Mouse (Mus musculus): ENCODE data around the gene Vkorc1l1. TPM values are rescaled to one million over a fixed set of nuclear protein-coding genes. Genes with fewer than 3 reads are reported as not detected.

The Vkorc1l1 gene
- total RNA-seq, 2 experiments from 2014 or later = 16.2 to 17.4 TPM

DNA sequence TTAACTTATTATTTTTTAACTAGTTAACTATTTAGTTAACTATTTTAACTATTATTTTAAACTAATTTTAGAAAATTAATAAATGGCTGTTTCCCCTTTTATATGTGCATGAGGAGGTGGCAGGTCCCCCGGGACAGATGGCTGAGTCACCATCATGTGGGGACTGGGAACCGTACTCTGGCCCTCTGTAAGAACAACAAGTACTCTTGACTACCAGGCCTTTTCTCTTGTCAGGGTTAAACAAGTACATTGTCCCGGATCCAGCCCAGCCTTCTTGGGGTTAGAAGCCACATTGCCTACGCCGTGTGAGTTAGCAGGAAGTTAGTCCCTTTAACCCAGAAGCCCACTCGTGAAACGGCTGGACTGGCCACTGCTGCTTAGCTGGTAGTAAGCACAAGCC lies 53.2 kb downstream of the Vkorc1l1 start:
- no peak for DNase-seq
- intact Hi-C loops (cut with DNase I; ENCODE audit: low total_unique reads) = no loop called here

DNA sequence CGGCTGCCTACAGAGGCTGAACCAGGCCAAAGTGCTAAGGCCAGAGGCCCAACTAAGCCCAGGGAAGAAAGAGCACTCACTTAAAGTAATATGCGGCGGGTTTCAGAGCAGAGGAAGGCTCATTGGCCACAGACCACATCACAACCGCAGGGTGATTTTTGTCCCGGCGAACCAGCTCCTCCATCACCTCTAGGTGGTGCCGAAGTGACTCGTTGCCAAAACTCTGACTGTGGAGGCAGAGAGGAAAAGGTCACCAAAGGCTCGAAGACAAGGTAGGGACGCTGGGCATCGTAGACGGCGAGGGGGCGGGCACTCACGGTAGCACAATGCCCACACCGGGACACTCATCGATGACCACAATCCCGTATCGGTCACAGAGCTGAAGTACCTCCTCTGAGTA lies 55.9 kb downstream of the Vkorc1l1 start:
- intact Hi-C loops (cut with DNase I; ENCODE audit: low total_unique reads) = no loop called here

DNA sequence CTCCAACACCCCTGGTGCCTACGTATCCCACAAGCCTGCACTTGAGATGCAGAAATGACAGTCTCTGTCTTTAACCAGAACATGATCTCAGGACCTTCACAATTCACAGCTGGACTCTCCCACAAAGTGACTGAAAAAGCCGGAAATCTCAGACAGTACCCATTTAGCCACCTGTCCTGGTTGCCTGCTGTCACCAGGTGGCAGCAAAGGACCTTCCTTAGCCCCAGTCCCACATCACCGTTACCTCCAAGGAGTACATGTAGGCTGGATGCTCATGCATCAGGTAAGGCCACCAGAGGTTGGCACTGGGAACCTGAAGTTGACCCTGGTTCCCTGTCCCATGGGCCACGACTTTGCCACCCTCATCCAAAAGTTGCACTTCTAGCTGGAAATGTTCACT lies 57.3 kb downstream of the Vkorc1l1 start:
- intact Hi-C loops (cut with DNase I; ENCODE audit: low total_unique reads) = no loop called here

More for the DNA sequence above, 55.9 kb downstream of the Vkorc1l1 start:
- DNase-seq = no peak

DNA sequence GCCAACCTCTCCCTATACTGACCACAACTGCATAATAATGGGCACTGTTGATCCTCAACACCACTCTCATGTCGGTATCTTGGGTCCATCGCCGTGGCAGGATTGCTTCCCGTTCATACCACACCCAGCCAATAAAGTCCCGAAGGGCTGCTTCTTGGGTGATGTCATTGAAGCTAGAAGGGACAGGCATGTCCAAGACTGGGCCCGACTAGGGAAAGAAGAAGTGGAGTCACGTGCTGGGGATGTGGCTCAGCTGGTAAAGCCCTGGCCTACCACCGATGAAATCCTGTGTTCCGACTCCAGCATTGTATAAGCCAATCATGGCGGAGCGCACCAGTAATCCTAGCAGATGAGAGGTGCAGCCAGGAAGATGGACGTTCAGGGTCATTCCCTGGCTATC lies 59.0 kb downstream of the Vkorc1l1 start:
- intact Hi-C loops (cut with DNase I; ENCODE audit: low total_unique reads) = no loop called here
- DNase-seq = no peak

More for the DNA sequence above, 57.3 kb downstream of the Vkorc1l1 start:
- peak; percentile 23 for DNase-seq

DNA sequence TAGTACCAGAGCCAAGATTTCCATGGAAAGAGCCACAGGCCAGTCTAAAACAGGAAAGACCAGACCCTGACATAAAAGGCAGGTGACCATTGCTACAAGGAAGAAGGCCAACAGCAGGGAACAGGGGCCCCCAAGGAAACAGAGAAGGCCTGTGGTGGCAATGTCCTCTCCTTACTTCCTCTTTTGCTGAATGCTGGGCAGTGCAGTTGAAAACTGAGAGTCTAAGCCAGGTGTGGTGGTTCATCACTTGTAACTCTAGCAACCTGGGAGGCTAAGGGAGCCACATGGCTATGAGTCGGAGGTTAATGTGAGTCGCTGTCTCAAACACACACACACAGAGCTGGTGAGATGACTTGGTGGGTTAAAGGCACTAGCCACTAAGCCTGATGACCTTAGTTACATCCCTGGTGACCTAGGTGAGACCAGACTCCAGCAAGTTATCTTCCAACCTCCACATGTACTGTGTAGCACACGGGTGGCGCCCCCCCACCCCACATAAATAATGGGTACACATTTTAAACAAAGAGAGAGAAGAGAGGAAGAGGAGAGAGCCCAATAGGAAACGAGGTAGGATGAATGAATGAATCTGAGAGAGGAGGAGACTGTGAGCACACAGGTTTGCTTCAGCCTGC lies 59.7 kb downstream of the Vkorc1l1 start:
- no peak for DNase-seq
- intact Hi-C loops (cut with DNase I; ENCODE audit: low total_unique reads) = no loop called here

DNA sequence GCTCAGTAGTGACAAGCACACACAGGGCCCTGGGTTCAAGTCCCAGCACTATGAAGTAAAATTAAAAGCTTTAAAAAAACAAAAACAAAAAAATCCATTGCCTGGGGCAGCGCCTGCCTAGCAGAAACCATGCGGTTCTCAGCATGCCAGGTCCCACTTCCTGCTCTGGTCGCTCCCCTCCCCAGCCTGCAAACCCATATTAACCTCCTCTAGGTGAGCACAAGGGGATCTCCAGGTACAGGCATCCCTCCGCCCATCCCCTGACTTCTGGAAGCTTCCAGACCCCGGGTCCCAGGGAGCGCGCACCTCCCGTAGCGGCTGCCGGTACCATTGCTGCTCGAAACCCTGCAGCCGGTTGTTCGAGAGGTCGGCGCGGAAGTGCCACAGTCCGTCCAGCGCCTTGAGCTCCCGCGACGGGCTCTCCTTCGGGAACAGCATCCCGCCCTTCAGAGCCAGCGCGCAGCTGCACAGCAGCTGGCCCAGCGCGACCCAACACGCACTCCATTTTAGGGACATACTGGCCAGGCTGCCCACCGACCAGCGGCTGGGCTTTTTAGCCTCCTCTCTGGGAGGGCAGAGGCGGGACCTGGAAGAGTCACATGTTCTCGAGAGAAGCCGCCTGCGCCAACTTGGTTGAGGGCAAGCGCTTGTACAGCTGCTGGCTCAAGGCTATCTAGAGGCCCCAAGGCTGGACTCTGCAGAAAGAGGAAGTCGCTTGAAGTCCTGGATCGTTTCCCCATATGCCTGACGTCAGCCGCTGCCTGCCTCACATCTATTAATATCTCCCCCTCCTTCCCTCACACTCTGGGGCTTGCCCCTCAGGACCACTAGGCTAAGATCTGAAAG lies 60.8 kb downstream of the Vkorc1l1 start, which contains the start of gene Gusb:
Gene Gusb (minus strand): TSS at position 749 of the 846 bp plus-strand sequence.
- intact Hi-C loops (cut with DNase I; ENCODE audit: low total_unique reads) = no loop called here
- peak; percentile 87 for DNase-seq

DNA sequence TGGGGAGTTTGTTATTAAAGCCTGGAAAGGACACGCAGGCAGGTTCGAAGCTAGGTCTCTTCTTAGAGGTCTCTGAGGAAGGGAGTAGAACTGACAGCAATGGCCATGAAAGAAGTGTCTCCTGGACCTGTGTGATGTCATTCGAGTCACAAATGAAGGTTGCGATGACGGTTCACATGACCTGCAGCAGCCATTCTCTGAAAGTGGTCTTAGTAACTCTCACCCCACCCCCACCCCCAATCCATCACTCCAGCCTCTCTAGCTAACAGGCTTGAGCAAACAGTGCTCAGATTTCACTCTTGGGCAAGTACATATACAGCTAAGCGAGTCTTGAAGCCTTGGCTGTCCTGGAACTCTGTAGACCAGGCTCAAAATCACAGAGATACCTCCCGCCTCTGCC lies 61.5 kb downstream of the Vkorc1l1 start:
- intact Hi-C loops (cut with DNase I; ENCODE audit: low total_unique reads) = no loop called here
- no peak for DNase-seq

DNA sequence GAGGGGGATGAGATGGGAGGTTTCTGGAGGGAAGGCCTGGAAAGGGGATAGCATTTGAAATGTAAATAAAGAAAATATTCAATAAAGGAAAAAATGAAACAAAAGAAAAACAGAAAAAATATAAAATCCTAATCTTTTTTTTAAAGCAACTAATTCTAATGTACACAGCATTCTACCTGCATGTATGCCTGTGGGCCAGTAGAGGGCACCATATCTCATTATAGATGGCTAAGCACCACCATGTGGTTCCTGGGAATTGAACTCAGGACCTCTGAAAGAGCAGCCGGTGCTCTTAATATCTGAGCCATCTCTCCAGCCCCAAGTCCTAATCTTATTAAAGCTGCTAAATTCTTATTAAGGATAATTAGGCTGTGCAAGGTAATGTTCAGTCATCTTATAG lies 65.6 kb downstream of the Vkorc1l1 start:
- DNase-seq = no peak
- intact Hi-C loops (cut with DNase I; ENCODE audit: low total_unique reads) = no loop called here

DNA sequence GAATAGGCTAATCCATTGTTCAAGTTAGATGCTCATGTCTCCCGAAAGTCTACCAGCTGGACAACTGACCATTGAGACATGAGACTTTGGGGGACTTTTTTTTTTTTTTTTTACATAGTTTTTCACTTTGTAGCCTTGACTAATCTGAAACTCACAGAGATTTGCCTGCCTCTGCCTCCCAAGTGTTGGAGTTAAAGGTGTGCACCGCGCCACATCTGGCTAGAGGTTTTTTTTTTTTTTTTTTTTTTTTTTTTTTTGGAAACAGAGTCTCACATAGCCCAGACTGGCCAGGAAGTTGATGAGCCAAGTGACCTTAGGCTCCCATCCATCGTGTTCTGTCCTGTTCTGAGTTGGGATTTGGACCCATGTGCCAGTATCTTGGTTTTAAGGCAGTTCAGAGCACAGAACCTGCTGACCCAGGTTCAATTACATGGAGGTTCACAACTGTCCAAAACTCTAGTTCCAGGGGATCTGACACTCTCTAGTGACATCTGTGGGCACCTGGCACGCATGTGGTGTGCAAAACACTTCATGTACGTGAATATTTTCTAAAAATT lies 66.3 kb downstream of the Vkorc1l1 start:
- intact Hi-C loops (cut with DNase I; ENCODE audit: low total_unique reads) = no loop called here
- no peak for DNase-seq

DNA sequence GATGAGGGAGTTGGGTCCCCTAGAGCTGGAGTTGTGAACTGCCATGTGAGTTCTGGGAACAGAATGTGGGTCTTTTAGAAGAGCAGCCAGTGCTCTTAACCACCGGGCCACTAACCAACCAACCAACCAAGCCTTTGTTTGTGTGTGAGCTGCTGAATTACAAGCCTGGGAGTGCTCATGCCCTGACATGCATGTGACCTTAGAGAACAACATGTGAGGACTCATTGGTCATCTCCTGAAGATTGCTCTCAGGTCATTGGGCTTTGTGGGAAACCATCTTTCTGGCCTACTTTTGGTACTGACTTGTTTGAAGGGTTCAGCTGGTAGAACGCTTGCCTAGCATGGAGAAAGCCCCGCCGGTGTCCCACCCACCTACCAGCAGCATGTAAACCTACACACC lies 68.0 kb downstream of the Vkorc1l1 start:
- intact Hi-C loops (cut with DNase I; ENCODE audit: low total_unique reads) = no loop called here

DNA sequence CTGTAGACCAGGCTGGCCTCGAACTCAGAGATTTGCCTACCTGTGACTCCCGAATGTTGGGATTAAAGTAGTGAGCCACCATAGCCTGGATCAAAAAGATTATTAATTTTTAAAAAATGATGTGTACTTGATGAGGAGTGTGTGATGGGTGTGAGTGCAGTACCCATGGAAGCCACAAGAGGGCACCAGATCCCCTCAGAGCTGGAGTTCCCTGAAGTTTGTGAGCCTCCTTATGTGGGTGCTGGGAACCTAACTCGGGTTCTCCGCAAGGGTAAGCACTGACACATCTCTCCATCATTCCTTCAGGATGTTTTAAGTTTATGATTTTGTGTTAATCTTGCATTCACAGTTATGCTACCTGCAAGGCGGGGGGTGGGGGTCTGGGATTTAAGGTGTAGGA lies 69.2 kb downstream of the Vkorc1l1 start:
- no peak for DNase-seq
- intact Hi-C loops (cut with DNase I; ENCODE audit: low total_unique reads) = no loop called here

More for the DNA sequence above, 68.0 kb downstream of the Vkorc1l1 start:
- no peak for DNase-seq

DNA sequence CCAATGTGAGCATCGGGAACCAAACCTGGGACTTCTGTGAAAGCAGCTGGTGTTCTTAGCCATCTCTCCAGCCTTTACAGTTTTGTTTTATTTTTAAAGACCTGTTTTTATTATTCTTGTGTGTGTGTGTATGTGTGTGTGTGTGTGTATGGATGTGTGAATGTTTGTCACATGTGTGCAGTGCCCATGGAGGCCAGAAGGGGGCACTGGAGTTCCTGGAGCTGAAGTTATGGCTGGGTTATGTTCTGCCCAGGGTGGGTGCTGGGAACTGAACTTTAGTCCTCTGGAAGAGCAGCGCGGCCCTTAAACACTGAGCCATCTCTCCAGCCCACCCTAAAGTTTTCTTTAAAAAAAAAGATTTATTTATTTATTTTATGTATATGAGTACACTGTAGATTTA lies 73.3 kb downstream of the Vkorc1l1 start:
- DNase-seq = no peak
- intact Hi-C loops (cut with DNase I; ENCODE audit: low total_unique reads) = no loop called here

DNA sequence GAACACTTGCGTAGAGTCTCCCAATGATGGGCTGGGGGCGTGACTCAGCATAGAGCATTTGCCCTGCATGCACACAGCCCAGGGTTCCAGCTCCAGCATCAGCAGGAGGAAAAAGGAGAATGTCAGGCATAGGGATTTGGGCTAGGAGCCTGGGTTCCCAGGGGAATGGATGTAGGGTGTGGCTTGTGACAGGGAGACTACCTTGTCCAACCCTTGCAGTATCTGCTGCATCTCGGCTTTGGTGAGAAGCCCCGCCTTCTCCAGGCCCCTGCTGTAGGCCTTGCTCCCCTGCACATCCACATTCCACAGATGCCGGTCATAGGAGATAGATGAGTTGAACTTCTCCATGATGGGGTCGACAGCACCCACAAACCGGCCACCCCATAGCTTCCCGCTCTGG lies 77.7 kb downstream of the Vkorc1l1 start:
- intact Hi-C loops (cut with DNase I; ENCODE audit: low total_unique reads) = no loop called here
- DNase-seq = no peak

DNA sequence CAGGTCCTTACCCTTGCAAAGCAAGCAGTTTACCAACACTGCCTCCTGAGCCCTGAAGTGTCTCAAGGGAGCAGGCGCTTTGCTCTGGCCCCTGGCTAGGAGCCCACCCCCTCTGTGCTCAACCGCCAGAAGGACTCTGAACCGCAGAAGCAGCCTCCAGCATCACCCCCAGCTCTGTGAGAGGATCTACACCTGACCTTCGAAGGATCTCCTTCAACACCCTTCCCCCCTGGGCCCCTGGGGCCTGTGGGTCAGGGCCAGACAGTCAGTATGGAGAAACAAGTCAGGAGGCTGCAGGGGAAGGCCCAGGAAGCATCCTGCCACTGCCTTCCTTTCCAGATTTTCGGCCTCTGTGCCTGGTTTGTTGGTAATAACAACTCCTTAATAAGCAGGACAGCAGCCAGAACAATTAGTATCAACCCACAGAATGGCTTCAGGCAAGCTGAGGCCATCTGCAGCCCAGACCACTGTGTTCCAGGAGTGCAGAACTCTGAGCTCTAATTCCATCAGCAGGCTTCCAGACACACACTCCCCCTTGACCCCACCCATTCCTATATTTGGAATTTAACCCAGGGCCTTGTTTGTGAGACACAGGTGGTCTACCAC lies 79.7 kb downstream of the Vkorc1l1 start:
- intact Hi-C loops (cut with DNase I; ENCODE audit: low total_unique reads) = no loop called here
- DNase-seq = no peak

DNA sequence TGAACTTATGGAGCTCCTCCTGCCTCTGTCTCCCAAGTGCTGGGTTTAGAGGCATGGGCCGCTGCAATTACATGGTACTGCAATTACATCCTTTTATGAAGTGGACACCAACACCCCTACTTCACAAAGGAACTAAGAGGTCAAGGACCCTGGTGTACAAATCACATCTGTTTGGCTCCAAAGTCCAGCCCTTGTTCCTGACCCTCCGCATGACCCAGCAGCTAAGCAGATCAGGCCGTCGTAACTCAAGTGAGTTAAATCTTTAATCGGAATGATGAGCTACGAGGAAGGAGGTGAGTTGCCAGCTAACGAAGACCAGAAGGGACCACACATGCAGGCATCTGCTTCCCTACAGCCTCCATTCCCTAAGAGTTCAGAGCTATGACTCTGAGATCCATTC lies 80.6 kb downstream of the Vkorc1l1 start:
- intact Hi-C loops (cut with DNase I; ENCODE audit: low total_unique reads) = no loop called here
- no peak for DNase-seq

DNA sequence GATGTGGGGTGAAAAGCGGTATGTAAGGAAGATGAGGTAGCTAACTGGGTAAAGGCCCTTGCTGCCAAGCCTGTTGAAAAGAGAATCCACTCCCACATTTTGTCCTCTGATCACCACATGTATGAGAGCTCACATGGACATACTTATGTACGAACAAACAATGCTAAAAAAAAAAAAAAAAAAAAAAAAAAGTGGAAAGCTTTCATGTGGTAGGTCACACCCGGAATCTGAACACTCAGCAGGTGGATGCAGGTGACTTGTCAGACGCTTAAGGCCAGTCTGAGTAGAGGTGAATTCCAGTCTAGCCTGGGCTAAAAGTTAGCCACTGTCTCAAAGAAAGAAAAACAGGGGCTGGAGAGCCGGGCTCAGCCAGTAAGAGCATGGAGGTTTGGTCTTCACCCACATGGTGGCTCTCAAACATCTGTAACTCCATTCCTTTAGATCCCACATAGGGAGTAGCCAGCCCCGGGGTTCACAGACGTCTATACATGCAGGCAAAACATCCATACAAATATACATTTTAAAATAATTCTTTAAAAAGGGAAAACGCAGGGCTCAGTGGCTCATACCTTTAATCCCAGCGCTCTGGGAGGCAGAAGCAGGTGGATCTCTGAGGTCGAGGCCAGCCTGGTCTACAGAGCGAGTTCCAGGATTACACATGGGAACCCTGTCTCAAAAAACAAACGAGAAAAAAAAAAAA lies 81.4 kb downstream of the Vkorc1l1 start:
- DNase-seq = no peak
- intact Hi-C loops (cut with DNase I; ENCODE audit: low total_unique reads) = no loop called here

DNA sequence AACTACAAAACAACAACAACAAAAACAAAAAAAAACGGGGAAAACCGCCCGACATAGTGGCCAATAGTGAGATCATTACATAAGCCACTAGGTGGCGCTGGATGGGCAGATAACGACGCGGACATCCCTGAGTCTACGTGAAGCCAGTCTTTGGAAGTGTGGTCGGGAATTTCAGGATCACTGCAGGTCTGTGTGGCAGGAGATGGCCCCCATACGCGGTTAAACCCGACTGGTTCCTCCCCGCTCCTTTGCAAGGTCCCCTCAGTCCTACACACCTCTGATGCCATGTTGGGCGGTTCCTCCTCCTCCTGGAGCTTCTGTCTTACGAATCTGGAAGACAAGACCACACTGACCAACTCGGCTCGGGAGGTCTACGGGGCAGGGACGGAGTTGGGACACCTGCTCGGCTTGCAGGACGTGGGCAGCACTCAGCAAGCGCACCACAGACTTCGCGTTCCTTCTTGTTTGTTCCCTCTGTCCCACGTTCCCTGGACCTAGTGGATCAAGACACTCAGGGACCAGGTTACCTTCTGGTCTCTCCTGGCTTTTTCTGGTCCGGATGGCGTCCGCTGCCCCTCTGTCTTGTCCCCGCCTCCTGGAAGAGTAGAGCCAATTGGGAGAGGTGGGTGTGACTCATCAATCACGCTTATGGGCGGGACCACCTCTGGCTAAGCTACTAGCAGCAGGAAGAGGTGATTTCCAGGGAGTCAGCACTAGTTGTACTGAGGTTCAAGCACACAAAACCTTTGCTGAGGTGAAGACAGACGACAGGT lies 82.2 kb downstream of the Vkorc1l1 start:
- DNase-seq = peak; percentile 82
- intact Hi-C loops (cut with DNase I; ENCODE audit: low total_unique reads) = no loop called here

DNA sequence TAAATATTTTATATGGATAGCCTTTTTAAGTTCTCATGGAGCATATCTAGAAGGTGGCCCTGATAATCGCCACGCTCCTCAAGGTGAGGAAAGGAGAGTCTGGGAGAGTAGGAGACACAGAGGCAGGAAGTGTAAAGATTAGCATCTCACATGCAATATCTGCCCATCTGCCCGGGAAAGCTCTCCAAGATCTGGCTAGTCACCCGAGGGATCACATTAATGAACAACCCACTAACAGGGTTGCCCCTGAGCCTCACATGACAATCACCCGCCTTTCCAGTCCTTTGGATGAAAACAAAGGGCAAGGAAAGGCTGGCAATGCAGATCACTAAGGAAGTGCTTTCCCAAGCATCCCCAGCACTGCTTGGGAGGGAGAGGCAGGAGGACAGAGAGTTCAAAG lies 85.4 kb downstream of the Vkorc1l1 start:
- intact Hi-C loops (cut with DNase I; ENCODE audit: low total_unique reads) = no loop called here
- DNase-seq = no peak

DNA sequence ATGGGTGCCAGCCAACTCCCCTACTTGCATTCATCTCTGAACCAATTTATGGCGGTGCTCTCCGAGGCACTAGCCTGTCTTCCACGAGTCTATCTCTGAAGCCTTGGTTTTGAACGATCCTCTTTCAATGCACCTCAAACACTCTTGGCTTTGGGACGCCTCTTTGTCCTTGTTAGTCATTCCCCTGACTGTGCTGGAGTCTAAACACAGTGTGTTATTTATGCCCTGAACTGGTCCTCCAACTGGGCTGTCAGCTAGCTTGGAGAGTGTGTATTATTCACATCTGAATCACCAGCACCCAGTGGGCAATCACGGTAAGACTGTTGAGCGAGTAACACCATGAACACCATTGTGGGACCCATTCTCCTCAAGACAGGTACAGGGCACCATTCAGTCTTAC lies 85.9 kb downstream of the Vkorc1l1 start:
- no peak for DNase-seq
- intact Hi-C loops (cut with DNase I; ENCODE audit: low total_unique reads) = no loop called here
